In genomic region chr11:120643601-120643987, GRCm38 (mm10) we compare ENCODE assay signal across 8 mouse cellular contexts. TPM values are rescaled to one million over a fixed set of nuclear protein-coding genes. Genes with fewer than 3 reads are reported as not detected.
DNase-seq lines count a peak whose midpoint lies in the region; ATAC-seq lines count a peak whose summit lies in the region.

Gene Pycr1, minus strand, starts transcription at chr11:120643769.

- under 1% methylated on average over 15 of the region's 15 CpGs for WGBS in forebrain, embryonic 10.5 days
- WGBS in heart, embryonic 16.5 days = under 1% methylated on average over 15 of the region's 15 CpGs
- WGBS in liver, embryonic 15.5 days (ENCODE audit: insufficient replicate concordance) = under 1% methylated on average over 15 of the region's 15 CpGs
- under 1% methylated on average over 15 of the region's 15 CpGs for WGBS in neural tube, embryonic 12.5 days

- peak; percentile 85 for DNase-seq in c-Kit-negative CD71-positive TER-119-positive erythroid progenitor cells, embryonic 14.5 days (ENCODE audit: low read depth, low spot score)
- peak; percentile 97 for DNase-seq in forebrain, embryonic 10.5 days (ENCODE audit: extremely low spot score, low spot score)
- DNase-seq in kidney, postnatal 36 days = peak; percentile 95 to 96
- peak; percentile 82 for DNase-seq in telencephalon, adult 2 months (ENCODE audit: low read depth, low spot score)

- peak within 1 kb of the TSS; percentile 87 for H3K27ac ChIP-seq in forebrain, embryonic 10.5 days
- H3K27ac ChIP-seq in heart, embryonic 16.5 days (ENCODE audit: low read length) = peak within 1 kb of the TSS; percentile 44
- H3K27ac ChIP-seq in liver, embryonic 15.5 days (replicated peaks) = 0 out of 2 replicates have a peak within 1 kb of the TSS, but pooled peaks have one; percentile 11
- H3K27ac ChIP-seq in neural tube, embryonic 12.5 days = no peak within 1 kb of the TSS

- H3K4me1 ChIP-seq in forebrain, embryonic 10.5 days = peaks cover 46% of the 10 kb centered on the region
- peaks cover 16% of the 10 kb centered on the region for H3K4me1 ChIP-seq in heart, embryonic 16.5 days (ENCODE audit: control insufficient read depth, insufficient read depth, low read length)
- peaks cover 32% of the 10 kb centered on the region for H3K4me1 ChIP-seq in liver, embryonic 15.5 days (replicated peaks)
- H3K4me1 ChIP-seq in neural tube, embryonic 12.5 days = peaks cover 35% of the 10 kb centered on the region

- peak within 1 kb of the TSS; percentile 66 for H3K4me3 ChIP-seq in forebrain, embryonic 10.5 days
- peak within 1 kb of the TSS; percentile 66 for H3K4me3 ChIP-seq in heart, embryonic 16.5 days (ENCODE audit: low read length)
- peak within 1 kb of the TSS; percentile 62 for H3K4me3 ChIP-seq in liver, embryonic 15.5 days (replicated peaks)
- H3K4me3 ChIP-seq in neural tube, embryonic 12.5 days = peak within 1 kb of the TSS; percentile 40

- H3K9me3 ChIP-seq in forebrain, embryonic 10.5 days = no peaks in the 10 kb centered on the region
- H3K9me3 ChIP-seq in heart, embryonic 16.5 days (replicated peaks; ENCODE audit: control insufficient read depth, low read length) = no peaks in the 10 kb centered on the region
- no peaks in the 10 kb centered on the region for H3K9me3 ChIP-seq in liver, embryonic 15.5 days (replicated peaks)
- H3K9me3 ChIP-seq in neural tube, embryonic 12.5 days = no peaks in the 10 kb centered on the region

- peaks cover 34% of the 10 kb centered on the region for H3K27me3 ChIP-seq in forebrain, embryonic 10.5 days (ENCODE audit: poor library complexity, severe bottlenecking)
- peaks cover 2% of the 10 kb centered on the region; the same call in 1 of the 2 replicates for H3K27me3 ChIP-seq in heart, embryonic 16.5 days (ENCODE audit: control insufficient read depth, insufficient read depth, low read length)
- peaks cover 56% of the 10 kb centered on the region for H3K27me3 ChIP-seq in liver, embryonic 15.5 days
- H3K27me3 ChIP-seq in neural tube, embryonic 12.5 days (replicated peaks) = peaks cover 12% of the 10 kb centered on the region; the same call in 1 of the 2 replicates

- ATAC-seq in CD4-positive, CD25-positive, alpha-beta regulatory T cell, adult 4 months = peak; percentile 100
- ATAC-seq in heart, embryonic 16.5 days (replicated peaks; ENCODE audit: extremely low read depth, insufficient read depth, low FRiP score) = peak; percentile 97
- ATAC-seq in liver, embryonic 15.5 days (ENCODE audit: insufficient read depth) = peak; percentile 95
- ATAC-seq in neural tube, embryonic 12.5 days (ENCODE audit: low FRiP score, low read depth) = peak; percentile 100

- H3K36me3 ChIP-seq in forebrain, embryonic 10.5 days (replicated peaks) = no peaks in the 10 kb centered on the region
- H3K36me3 ChIP-seq in heart, embryonic 16.5 days (ENCODE audit: control insufficient read depth, insufficient read depth) = no peaks in the 10 kb centered on the region
- H3K36me3 ChIP-seq in liver, embryonic 15.5 days (replicated peaks) = no peaks in the 10 kb centered on the region
- no peaks in the 10 kb centered on the region for H3K36me3 ChIP-seq in neural tube, embryonic 12.5 days

- peak within 1 kb of the TSS; percentile 80 for H3K9ac ChIP-seq in heart, embryonic 16.5 days (ENCODE audit: low read length)
- peak within 1 kb of the TSS; percentile 65 for H3K9ac ChIP-seq in liver, embryonic 15.5 days
- H3K9ac ChIP-seq in neural tube, embryonic 12.5 days = peak within 1 kb of the TSS; percentile 58

- H3K4me2 ChIP-seq in heart, embryonic 16.5 days (ENCODE audit: low read depth, low read length) = peak within 1 kb of the TSS; percentile 98
- H3K4me2 ChIP-seq in liver, embryonic 15.5 days = peak within 1 kb of the TSS; percentile 98
- peak within 1 kb of the TSS; percentile 82 for H3K4me2 ChIP-seq in neural tube, embryonic 12.5 days (replicated peaks)

RNA-seq across cellular contexts. Expression of gene Pycr1, which starts in this region (rescaled TPM):
- 1 to 10 TPM; 1.5 to 1.8 TPM for polyA plus RNA-seq in CD4-positive, CD25-positive, alpha-beta regulatory T cell, adult 4 months (2017; shearing (Covaris generic))
- 37.5 and 40.5 TPM in 2 replicates for polyA plus RNA-seq in forebrain, embryonic 10.5 days (2016; fragmentation: Nextera tagmentation; extraction: Ambion mirVana)
- 15.2 and 18.5 TPM in 2 replicates for polyA plus RNA-seq in heart, embryonic 16.5 days (2015; fragmentation: Nextera tagmentation; extraction: Ambion mirVana)
- polyA plus RNA-seq in liver, embryonic 15.5 days (2015; fragmentation: Nextera tagmentation; extraction: Ambion mirVana) = 5.1 and 5.7 TPM in 2 replicates
- 27.2 and 27.8 TPM in 2 replicates for polyA plus RNA-seq in neural tube, embryonic 12.5 days (2016; fragmentation: Nextera tagmentation; extraction: Ambion mirVana)
